In the genomic region with DNA sequence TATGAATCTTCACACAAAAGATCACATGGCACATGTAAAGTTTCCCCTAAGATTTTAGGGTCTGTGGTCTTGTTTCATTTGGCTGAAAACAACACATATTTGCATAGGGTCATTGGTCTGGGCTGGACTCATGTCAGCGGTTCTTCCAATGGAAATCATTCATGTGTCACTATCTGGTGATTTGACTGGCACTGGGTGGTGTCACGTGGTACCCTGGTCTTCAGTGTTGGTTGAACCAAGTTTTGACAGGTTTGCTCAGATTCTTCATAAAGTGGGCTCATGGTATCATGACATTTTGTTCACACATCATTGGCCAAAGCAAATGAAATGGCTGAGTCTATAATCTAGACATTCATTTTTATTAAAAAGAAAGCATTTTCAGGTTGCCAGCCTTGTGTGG, we compare ENCODE assay signal across 11 mouse cellular contexts. TPM values are rescaled to one million over a fixed set of nuclear protein-coding genes. Genes with fewer than 3 reads are reported as not detected.
A peak's percentile ranks its signal among the peaks of the same experiment; 100 is the strongest.
DNase-seq lines count a peak whose midpoint lies in the region; ATAC-seq and TF ChIP-seq lines count a peak whose summit lies in the region.
"Had no signal": no experiment of that assay in that cellular context is flagged by ENCODE, and none has a peak within 500 bp of the region (broad histone marks: within the 10 kb centered on the region; RNA-seq: fewer than 3 reads in every experiment).

No protein-coding gene starts in this region.

- WGBS in hindbrain, embryonic 10.5 days = 91% methylated on average over 2 of the region's 2 CpGs
- 83% methylated on average over 2 of the region's 2 CpGs for WGBS in hindbrain, postnatal 0 days
- 89% methylated on average over 2 of the region's 2 CpGs for WGBS in limb, embryonic 12.5 days
- 90% methylated on average over 2 of the region's 2 CpGs for WGBS in stomach, embryonic 16.5 days

- peaks cover 22% of the 10 kb centered on the region for H3K4me1 ChIP-seq in hindbrain, embryonic 10.5 days (replicated peaks)
- no peaks in the 10 kb centered on the region for H3K4me1 ChIP-seq in hindbrain, postnatal 0 days (ENCODE audit: insufficient read depth, low read length)
- peaks cover 5% of the 10 kb centered on the region for H3K4me1 ChIP-seq in testis, adult 2 months (ENCODE audit: control insufficient read depth, insufficient read depth, low read length)
- peaks cover 17% of the 10 kb centered on the region for H3K4me1 ChIP-seq in limb, embryonic 12.5 days (replicated peaks)
- peaks cover 11% of the 10 kb centered on the region; the same call in 1 of the 2 replicates for H3K4me1 ChIP-seq in stomach, embryonic 16.5 days (ENCODE audit: control insufficient read depth, insufficient read depth, low read length)

- no peak for DNase-seq in hindbrain, embryonic 10.5 days (ENCODE audit: low spot score)
- no peak for DNase-seq in hindbrain, postnatal 0 days (ENCODE audit: low spot score)
- DNase-seq in testis, postnatal 14 days (ENCODE audit: low spot score) = no peak
- DNase-seq in right cerebral cortex, adult 2 months (ENCODE audit: low spot score in 2 of 2) = no peak
- no peak for DNase-seq in spleen, adult 12 weeks (ENCODE audit: low spot score)
- DNase-seq: cerebellum, adult 11-12 months; kidney, postnatal 14 days; lung, postnatal 10 days had no signal

- no peak for TF ChIP-seq CTCF in hindbrain, postnatal 0 days (IDR thresholded peaks at IDR 0.05; ENCODE audit: low read depth)
- TF ChIP-seq CTCF in testis, adult 2 months (IDR thresholded peaks at IDR 0.05; ENCODE audit: control insufficient read depth, insufficient read depth, insufficient replicate concordance, low read depth, low read length) = no peak

- H3K4me2 ChIP-seq in hindbrain, postnatal 0 days (ENCODE audit: low read depth, low read length) = no peak overlapping the region
- H3K4me2 ChIP-seq in limb, embryonic 12.5 days = peak overlapping the region; percentile 90
- H3K4me2 ChIP-seq in stomach, embryonic 16.5 days (ENCODE audit: low read depth, low read length) = peak overlapping the region; percentile 93; the same call in 1 of the 2 replicates

- ATAC-seq in hindbrain, postnatal 0 days = no peak
- ATAC-seq in limb, embryonic 12.5 days (ENCODE audit: insufficient number of reproducible peaks, insufficient read depth, low FRiP score, low TSS enrichment, low read depth) = no peak
- no peak for ATAC-seq in stomach, embryonic 16.5 days (ENCODE audit: insufficient read depth, low FRiP score)

- H3K9ac ChIP-seq in hindbrain, postnatal 0 days (replicated peaks; ENCODE audit: low read length) = no peak overlapping the region
- H3K9ac ChIP-seq in limb, embryonic 12.5 days (replicated peaks) = peak overlapping the region; percentile 80; the same call in 1 of the 2 replicates
- no peak overlapping the region for H3K9ac ChIP-seq in stomach, embryonic 16.5 days (ENCODE audit: low read length)

- no peak overlapping the region; the same call in 1 of the 2 replicates for H3K27ac ChIP-seq in hindbrain, embryonic 10.5 days
- H3K27ac ChIP-seq in hindbrain, postnatal 0 days = no peak overlapping the region
- H3K27ac ChIP-seq in testis, adult 2 months (ENCODE audit: control insufficient read depth, insufficient read depth, low read depth, low read length) = no peak overlapping the region
- no peak overlapping the region for H3K27ac ChIP-seq in limb, embryonic 12.5 days
- no peak overlapping the region for H3K27ac ChIP-seq in stomach, embryonic 16.5 days (ENCODE audit: low read length)

- H3K27me3 ChIP-seq in hindbrain, embryonic 10.5 days (ENCODE audit: insufficient read depth, poor library complexity, severe bottlenecking) = no peaks in the 10 kb centered on the region
- H3K27me3 ChIP-seq in hindbrain, postnatal 0 days (ENCODE audit: insufficient read depth, low read length) = no peaks in the 10 kb centered on the region
- no peaks in the 10 kb centered on the region for H3K27me3 ChIP-seq in testis, adult 2 months (ENCODE audit: control insufficient read depth, insufficient read depth, low read length)
- H3K27me3 ChIP-seq in limb, embryonic 12.5 days = no peaks in the 10 kb centered on the region
- H3K27me3 ChIP-seq in stomach, embryonic 16.5 days (ENCODE audit: control insufficient read depth, insufficient read depth, low read length) = no peaks in the 10 kb centered on the region

- no peaks in the 10 kb centered on the region for H3K9me3 ChIP-seq in hindbrain, embryonic 10.5 days
- H3K9me3 ChIP-seq in hindbrain, postnatal 0 days (ENCODE audit: low read length) = no peaks in the 10 kb centered on the region
- H3K9me3 ChIP-seq in limb, embryonic 12.5 days = no peaks in the 10 kb centered on the region
- peaks cover 3% of the 10 kb centered on the region; the same call in 1 of the 2 replicates for H3K9me3 ChIP-seq in stomach, embryonic 16.5 days (replicated peaks; ENCODE audit: control insufficient read depth, low read length)

- no peak for TF ChIP-seq POLR2A in testis, adult 2 months (IDR thresholded peaks at IDR 0.05; ENCODE audit: control insufficient read depth, low read depth, low read length)

- H3K4me3 ChIP-seq in hindbrain, embryonic 10.5 days = peak overlapping the region; percentile 91
- no peak overlapping the region for H3K4me3 ChIP-seq in hindbrain, postnatal 0 days (ENCODE audit: low read length)
- H3K4me3 ChIP-seq in testis, adult 2 months (ENCODE audit: control insufficient read depth, low read depth, low read length) = peak overlapping the region; percentile 25; the same call in 1 of the 2 replicates
- H3K4me3 ChIP-seq in limb, embryonic 12.5 days (replicated peaks) = peak overlapping the region; percentile 83
- peak overlapping the region; percentile 75 for H3K4me3 ChIP-seq in stomach, embryonic 16.5 days (replicated peaks; ENCODE audit: low read length)

- H3K36me3 ChIP-seq in hindbrain, embryonic 10.5 days = peaks cover 13% of the 10 kb centered on the region
- no peaks in the 10 kb centered on the region for H3K36me3 ChIP-seq in hindbrain, postnatal 0 days (ENCODE audit: insufficient read depth, low read length)
- no peaks in the 10 kb centered on the region for H3K36me3 ChIP-seq in testis, adult 2 months (ENCODE audit: control insufficient read depth, insufficient read depth, low read length)
- H3K36me3 ChIP-seq in limb, embryonic 12.5 days = no peaks in the 10 kb centered on the region
- no peaks in the 10 kb centered on the region for H3K36me3 ChIP-seq in stomach, embryonic 16.5 days (ENCODE audit: control insufficient read depth, insufficient read depth, low read length)

RNA-seq across cellular contexts. Expression of a gene that starts 1.3 kb away (rescaled TPM):
- 13.6 and 17.8 TPM in 2 replicates for polyA plus RNA-seq in hindbrain, embryonic 10.5 days (2016; fragmentation: Nextera tagmentation; extraction: Ambion mirVana)
- total RNA-seq in hindbrain, postnatal 0 days (2014; rRNA removed) = 1.8 and 5.0 TPM in 2 replicates
- 0.94 and 1.8 TPM in 2 replicates for polyA plus RNA-seq in hindbrain, postnatal 0 days (2015; fragmentation: Nextera tagmentation; extraction: Ambion mirVana)
- polyA plus RNA-seq in testis, adult 2 months (2012; rRNA removed) = 4.8 and 5.5 TPM in 2 replicates
- 15.5 and 18.9 TPM in 2 replicates for polyA plus RNA-seq in limb, embryonic 12.5 days (2016; fragmentation: Nextera tagmentation; extraction: Ambion mirVana)
- polyA plus RNA-seq in stomach, embryonic 16.5 days (2015; fragmentation: Nextera tagmentation; extraction: Ambion mirVana) = 6.8 and 8.2 TPM in 2 replicates
